Mouse (Mus musculus) lung, adult 2 months (tissue): ENCODE data around the gene Ints14. TPM values are rescaled to one million over a fixed set of nuclear protein-coding genes. Genes with fewer than 3 reads are reported as not detected.

Experiments
- DNase-seq: peaks from one replicate; pipeline ENCODE4 v3.0.0; 2022
- H3K4me1 ChIP-seq: fragments of 200-500 bp; 2 replicates; pipeline ENCODE4 v1.6.1; 2011; ENCODE audit warnings: low read length; ENCODE audit not compliant: control insufficient read depth, insufficient read depth
- H3K4me3 ChIP-seq: fragments of 200-500 bp; replicated peaks from 2 replicates; pipeline ENCODE3; 2011; ENCODE audit warnings: low read depth, mild to moderate bottlenecking, control low read depth, low read length; ENCODE audit errors: extremely low read depth
- CTCF ChIP-seq: fragments of 200-500 bp; IDR thresholded peaks from 2 replicates; pipeline ENCODE4 v1.5.1; 2011; ENCODE audit warnings: mild to moderate bottlenecking, low read length, control low read depth; ENCODE audit not compliant: insufficient read depth
- POLR2A ChIP-seq: fragments of 200-500 bp; IDR thresholded peaks from 2 replicates; pipeline ENCODE4 v1.6.1; 2011; ENCODE audit warnings: low read depth, mild to moderate bottlenecking, control low read depth, low read length, borderline replicate concordance; ENCODE audit errors: extremely low read depth
- WGBS: fragments of 180-500 bp; shearing (Covaris S2); methylation state at CpG from one replicate; pipeline ENCODE4 v1.1.7; 2018; 5-methylcytosine and 5-hydroxymethylcytosine counted together
- polyA plus RNA-seq: library from polyadenylated mRNA; depleted of rRNA; stranded (reverse); fragments of >200 nt; gene quantifications from 2 replicates; pipeline ENCODE4 v1.2.3, GENCODE M21; 2012; rRNA removed

The Ints14 gene
- polyA plus RNA-seq = 9.5 and 14.4 TPM in 2 replicates

DNA sequence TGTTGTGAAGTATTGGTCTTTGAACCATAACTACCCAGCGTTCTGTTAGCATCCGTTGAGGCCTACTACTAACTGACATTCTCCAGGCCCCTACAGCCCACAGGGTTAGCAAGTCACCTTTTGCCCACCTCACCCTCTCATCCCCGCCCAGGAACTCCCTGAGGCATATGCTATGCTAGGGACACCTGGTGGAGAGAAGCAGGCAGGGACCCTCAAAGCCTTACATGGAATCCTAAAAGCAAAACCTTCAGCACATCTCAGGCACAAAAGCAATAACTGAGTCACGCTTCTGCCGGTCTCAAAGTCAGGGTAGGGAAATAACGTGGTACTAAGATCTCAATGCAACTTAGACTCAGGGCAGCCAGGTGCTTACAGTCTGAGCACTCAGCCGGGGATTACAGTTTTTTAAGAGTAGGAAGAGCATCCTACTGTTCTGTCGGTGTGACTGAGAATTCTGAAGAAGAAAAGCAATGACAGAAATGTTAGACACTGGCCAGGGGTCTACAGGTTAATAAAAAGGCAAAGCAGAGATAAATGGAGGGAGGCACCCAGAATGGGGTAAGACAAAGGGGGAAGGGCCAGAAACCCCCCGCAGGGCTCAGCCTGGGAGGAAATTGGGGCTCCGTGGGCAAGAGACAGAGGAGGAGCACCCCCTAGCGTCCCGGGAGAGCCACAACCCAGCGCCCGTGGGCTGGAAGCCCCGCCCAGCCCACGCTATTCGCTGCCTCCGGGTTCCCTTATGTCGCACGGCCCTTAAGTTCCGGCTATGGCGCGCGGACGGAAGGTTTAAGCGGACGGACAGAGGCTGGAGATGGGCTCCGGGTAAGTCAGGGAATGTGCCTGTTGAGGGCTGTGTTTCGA is at the start of gene Ints14:
Ints14 (plus strand) TSS at position 789 of the 861 bp plus-strand sequence.
- H3K4me3 ChIP-seq = peak within 1 kb of the TSS; percentile 66
- 8% methylated on average over 29 of the region's 29 CpGs for WGBS
- peak; percentile 96 for DNase-seq
- H3K4me1 ChIP-seq = peaks cover 4% of the 10 kb centered on the region; the same call in 1 of the 2 replicates
- peak; percentile 89 for TF ChIP-seq POLR2A
- peak; percentile 71 for TF ChIP-seq CTCF

DNA sequence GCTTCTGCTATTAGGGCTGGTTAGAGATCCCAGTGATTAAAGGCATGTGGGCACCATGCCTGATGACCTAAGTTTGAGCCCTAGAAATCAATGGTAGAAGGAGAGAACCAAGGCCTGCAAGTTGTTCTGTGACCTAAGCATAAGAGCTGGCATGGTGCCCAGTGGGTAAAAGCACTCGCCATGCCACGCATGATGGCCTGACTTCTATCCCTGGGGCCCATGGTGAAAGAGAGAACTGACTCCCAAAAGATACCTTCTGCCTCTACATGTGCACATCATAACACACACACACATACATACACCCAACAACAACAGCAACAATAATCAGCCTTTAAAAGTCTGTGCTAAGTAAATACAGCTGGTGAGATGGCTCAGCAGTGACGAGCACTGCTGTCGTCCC is 47.3 kb upstream of the Ints14 start:
- DNase-seq = no peak
- peaks cover 3% of the 10 kb centered on the region; the same call in 1 of the 2 replicates for H3K4me1 ChIP-seq
- TF ChIP-seq POLR2A (no peak), CTCF (no peak)
- WGBS = 79% methylated on average over 4 of the region's 4 CpGs
- H3K4me3 ChIP-seq = no peak overlapping the region

DNA sequence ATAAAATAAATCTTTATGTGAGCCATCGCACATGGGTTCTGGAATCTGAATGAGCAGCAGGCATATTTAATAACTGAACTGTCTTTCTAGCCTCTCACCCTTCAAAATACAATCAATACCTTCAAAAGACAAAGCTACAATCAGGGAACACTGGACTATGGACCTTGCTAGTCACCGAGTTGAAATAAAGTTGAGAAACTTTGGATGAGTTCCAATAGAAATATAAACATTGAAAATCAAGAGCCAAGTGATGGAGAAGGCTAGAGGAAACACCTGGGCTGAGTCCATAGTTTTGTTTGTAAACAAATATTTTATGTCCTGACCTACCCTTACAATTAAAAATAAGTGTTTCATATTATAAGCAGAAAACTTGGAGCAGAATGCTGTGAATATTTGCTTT is 46.7 kb upstream of the Ints14 start:
- H3K4me1 ChIP-seq = peaks cover 3% of the 10 kb centered on the region; the same call in 1 of the 2 replicates
- WGBS = 51% methylated on average over 2 of the region's 2 CpGs
- no peak for DNase-seq
- no peak overlapping the region for H3K4me3 ChIP-seq
- TF ChIP-seq CTCF = no peak
- TF ChIP-seq POLR2A = no peak

DNA sequence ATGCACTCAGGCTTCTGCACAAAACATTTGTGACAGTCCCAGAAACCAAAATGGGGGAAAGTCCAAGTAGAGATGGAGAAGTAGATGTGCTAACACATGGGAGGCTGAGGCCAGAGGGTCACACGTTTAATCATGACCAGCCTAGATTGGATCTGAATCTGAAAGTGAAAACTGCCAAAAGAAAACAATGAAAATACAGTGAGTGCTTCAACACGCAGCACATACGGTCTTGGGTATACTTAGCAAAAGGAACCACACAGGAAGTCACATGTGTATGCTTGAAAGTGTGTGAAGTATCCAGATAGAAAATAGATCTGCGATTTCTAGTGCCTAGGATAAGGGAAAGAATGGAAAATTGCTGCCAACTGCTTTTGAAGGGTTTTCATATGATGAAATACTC is 46.1 kb upstream of the Ints14 start:
- H3K4me3 ChIP-seq = no peak overlapping the region
- WGBS = 24% methylated on average over 4 of the region's 4 CpGs
- H3K4me1 ChIP-seq = peaks cover 3% of the 10 kb centered on the region; the same call in 1 of the 2 replicates
- DNase-seq = no peak
- TF ChIP-seq CTCF = no peak
- TF ChIP-seq POLR2A = no peak

DNA sequence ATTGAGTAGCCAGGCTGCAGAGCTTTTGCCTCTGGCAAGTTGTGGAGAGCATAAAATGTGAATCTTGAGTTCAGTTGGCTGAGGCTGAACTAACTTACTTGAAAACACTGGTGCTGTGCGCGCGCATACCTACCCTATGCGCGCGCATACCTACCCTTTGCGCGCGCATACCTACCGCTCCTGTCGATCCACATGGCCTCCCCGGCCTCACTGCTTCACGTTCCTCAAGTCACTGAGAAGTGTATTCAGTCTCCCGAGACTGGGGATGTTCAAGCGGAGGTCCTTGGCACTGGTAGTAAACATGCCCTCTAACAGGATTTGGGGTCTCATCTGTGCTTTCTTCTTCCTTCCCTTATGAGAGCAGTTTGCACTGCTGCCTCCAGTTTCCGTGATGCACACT is 42.1 kb upstream of the Ints14 start:
- 61% methylated on average over 16 of the region's 16 CpGs for WGBS
- H3K4me1 ChIP-seq = peaks cover 3% of the 10 kb centered on the region; the same call in 1 of the 2 replicates
- DNase-seq = no peak
- TF ChIP-seq CTCF (no peak), POLR2A (no peak)
- no peak overlapping the region for H3K4me3 ChIP-seq

DNA sequence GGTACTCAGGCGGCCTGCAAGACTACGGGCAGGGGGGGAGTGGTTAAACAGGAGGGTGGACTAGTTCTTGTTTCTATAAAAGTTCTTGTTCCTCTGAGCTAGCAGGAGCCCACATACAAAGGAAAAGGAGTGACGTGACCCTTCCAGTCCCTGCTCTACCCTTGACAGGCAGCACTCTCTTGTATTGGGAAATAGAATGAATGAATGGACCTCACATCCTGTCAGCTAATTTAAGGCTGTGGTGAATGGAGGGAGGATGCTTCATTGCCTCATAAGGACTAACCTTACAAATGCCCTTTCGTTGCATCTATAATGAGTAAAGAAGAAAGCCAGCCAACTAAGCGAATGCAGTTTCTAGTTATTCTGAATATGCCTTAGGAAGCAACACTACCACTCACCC is 34.9 kb upstream of the Ints14 start:
- 54% methylated on average over 5 of the region's 5 CpGs for WGBS
- Histone ChIP-seq H3K4me1 (no peaks in the 10 kb centered on the region), H3K4me3 (no peak overlapping the region)
- TF ChIP-seq POLR2A (no peak), CTCF (no peak)
- DNase-seq = no peak

DNA sequence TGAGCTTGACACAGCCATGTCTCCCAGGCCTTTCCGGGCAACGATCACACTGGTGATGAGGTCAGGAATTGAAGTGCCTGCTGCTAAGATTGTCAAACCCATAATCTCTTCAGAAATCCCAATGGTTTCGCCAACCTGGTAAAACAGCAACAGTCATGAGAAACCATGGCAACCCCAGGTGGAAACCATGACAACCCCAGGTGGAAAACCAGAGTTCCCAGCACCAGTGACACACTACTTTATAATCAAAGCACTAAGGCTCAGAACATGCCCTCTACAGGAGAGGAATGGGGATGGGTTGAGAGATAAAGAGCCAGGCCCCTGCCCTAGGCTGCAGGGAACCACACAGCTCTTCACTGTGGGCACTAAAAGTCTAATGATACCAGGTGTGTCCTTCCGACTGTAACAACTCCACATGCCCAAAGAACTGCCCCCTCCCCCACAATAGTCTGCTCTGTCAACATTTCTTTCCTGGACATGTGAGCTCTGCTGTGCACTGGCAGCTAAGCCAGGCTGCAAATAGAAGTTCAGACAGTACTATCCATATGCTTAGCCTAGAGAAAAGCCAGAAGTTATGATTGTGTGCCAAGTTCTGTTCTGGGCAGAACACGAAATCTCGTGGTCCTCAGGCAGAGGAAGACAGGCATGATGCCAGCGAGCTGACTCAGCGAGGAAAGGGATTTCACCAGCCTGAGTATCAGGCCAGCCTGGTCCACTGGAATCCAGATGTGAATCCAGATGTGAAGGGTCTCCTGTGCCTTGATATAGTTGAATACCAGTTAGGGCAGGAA is 34.3 kb upstream of the Ints14 start:
- WGBS = 42% methylated on average over 8 of the region's 8 CpGs
- H3K4me3 ChIP-seq = no peak overlapping the region
- no peaks in the 10 kb centered on the region for H3K4me1 ChIP-seq
- TF ChIP-seq CTCF (no peak), POLR2A (no peak)
- no peak for DNase-seq

DNA sequence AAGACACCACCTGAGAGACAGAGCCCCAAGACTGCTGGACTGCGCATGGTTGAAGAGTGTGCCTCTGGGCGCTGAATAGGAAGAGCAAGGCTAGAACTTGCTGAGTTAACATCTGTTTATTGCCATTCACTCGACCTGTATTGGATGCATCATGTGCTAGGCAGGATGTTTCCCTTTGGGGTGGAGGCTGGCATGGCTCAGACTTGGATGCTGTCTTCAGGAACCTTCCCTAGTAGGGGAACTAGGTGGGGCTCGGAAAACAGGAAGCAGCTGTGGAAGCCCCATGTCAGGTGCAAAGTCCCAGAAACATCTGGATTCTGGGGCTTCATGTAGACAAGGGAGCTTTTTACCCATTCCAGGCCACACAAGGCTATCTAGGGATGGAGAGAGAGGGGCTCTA is 30.4 kb upstream of the Ints14 start:
- DNase-seq = no peak

DNA sequence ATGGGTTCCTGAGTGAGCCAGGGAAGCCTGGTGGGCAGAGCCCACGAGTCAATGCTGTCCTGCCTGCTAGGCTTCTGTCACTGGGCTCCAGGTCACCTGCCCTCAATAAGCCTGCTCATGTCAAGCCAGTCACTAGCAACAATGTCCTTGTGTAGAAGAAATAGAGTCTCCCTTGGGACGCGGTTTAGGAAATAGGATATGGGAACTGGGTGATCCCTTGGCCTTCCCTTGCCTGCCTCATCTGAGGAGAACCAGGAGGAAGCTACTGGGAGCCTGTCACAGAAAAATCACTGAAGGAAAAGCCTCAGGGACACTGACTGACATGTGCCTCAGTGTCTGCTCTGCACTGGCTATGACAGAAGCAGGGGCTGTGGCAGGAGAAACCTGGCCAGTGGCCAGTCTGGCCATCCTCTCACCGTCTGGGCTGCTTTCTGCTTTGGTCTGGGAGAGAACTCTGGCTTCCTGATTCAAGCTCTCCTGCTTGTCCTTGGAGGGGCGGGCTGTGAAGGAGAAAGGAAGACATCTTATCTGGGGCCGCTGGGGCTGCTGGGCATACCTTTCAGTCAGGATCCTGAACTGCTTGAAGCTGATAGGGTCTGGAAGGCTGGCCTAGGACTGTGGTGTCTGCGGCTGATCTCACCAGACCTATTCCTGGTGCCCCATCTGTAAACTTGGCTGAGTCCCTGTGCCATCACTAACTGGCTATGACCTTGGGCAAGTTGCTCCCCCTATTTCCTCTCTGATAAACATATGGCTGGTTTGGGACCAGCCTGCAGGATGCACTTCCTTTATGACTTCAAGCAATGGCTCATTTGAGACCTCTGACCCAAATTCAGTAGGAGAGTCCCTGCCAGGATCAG is 28.7 kb upstream of the Ints14 start:
- Histone ChIP-seq H3K4me1 (peaks cover 6% of the 10 kb centered on the region; the same call in 1 of the 2 replicates), H3K4me3 (no peak overlapping the region)
- DNase-seq = no peak
- TF ChIP-seq CTCF = no peak
- TF ChIP-seq POLR2A = no peak
- 39% methylated on average over 7 of the region's 7 CpGs for WGBS

More for the DNA sequence above, 30.4 kb upstream of the Ints14 start:
- no peak for TF ChIP-seq CTCF
- no peak for TF ChIP-seq POLR2A
- peaks cover 6% of the 10 kb centered on the region; the same call in 1 of the 2 replicates for H3K4me1 ChIP-seq
- H3K4me3 ChIP-seq = no peak overlapping the region
- 57% methylated on average over 4 of the region's 4 CpGs for WGBS
